Mouse (Mus musculus) CD4-positive, CD25-positive, alpha-beta regulatory T cell (primary cell): ENCODE measurements around the gene Ranbp10. TPM values are rescaled to one million over a fixed set of nuclear protein-coding genes. Genes with fewer than 3 reads are reported as not detected.

Experiments used
- polyA plus RNA-seq: library from polyadenylated mRNA; unstranded; fragments of 100-300 nt; shearing (Covaris generic); gene quantifications from one replicate; pipeline ENCODE4 v1.2.1, GENCODE M21; 2017

Ranbp10 gene
- 23.6 TPM for polyA plus RNA-seq

DNA sequence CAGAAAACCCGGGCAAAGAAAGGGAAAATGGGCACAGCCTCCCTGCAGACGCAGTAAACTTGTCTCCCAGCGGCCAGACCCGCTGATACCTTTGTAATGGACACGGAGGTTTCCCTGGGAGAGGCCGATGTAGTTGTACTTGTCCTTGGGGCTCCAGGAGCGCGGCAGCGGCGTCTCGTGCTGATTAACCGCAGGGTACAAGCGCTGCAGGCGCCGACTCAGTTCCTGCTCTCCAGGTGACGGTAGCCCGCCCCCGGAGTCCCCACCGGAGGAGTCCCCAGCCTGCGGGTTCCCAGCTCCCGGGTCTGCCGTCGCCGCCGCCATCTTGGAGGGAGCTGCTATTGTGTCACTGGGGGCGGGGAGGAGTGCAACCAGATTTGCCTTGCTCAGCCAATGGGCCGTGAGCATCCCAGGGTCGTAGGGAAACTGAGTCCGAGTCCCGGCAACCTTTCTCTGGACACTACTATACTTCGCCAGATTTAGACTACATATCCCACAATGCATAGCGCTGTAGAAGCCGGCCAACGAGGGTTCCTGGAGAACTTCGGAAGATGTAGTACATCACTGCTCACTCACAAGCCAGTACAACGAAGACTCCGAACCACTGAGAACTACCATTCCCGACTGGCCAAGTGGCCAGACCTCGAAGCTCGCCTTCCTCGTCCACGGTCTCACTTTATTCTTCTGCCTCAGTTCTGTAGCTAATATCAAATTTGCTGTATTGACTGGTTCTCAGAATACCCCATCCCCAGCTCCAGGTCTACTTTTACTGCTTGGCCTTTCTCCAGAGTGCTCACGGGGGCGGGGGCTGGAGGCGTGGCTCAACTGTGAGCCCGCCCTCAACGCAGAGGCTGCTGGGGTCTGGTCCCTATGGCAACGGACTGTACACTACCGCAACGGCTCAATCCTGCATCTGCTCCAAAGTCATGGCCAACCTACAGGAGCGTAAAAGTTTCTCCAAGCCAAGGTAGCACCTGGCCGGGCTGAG lies at the start of gene Ranbp10, which contains the start of gene Tsnaxip1:
TSS of gene Ranbp10 (minus strand) at position 490 of the 988 bp plus-strand sequence.
TSS of gene Tsnaxip1 (plus strand) at position 871 of the 988 bp plus-strand sequence.

DNA sequence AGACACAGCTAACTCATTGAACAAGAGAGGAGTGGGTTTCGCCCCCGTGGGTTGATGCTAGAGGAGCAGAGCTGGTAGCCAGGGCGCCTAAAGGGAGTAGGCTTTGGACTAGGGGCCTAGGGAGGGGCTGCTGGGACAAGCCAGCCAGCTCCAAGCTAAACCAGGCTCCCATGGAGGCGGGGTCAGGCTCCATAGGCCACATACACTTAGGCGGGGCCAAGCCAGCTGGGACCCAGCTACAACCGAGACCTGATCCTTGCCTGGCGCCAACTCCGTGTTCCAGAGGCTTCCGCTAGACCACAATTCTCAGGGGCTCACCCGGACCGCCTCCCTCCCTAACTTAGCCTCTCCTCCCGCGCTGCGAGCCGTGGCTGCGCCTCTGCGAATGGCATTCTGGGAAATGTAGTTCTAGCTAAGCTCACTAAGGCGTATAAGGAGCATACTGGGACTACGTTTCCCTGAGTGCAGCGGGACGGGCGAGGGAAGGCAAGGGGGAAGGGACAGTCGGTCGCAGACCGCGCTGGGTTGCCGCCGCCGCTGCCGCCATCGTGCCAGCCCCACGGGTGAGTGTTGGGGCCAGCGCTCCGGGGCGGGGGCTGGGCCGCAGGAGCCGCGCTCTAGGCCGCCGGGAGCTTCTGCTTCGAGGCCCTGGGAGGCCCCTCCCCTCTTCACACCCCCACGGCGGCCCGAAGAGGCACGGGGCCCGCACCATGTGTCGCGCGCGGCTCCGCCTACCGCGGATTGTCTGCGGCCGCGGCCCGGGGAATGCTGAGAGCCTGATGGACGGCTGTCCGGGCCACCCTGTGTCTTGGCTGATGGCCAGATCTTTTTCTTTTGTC lies 33.2 kb upstream of the Ranbp10 start, which contains the start of gene Nutf2:
TSS of gene Nutf2 (plus strand) at position 438 of the 839 bp plus-strand sequence.

DNA sequence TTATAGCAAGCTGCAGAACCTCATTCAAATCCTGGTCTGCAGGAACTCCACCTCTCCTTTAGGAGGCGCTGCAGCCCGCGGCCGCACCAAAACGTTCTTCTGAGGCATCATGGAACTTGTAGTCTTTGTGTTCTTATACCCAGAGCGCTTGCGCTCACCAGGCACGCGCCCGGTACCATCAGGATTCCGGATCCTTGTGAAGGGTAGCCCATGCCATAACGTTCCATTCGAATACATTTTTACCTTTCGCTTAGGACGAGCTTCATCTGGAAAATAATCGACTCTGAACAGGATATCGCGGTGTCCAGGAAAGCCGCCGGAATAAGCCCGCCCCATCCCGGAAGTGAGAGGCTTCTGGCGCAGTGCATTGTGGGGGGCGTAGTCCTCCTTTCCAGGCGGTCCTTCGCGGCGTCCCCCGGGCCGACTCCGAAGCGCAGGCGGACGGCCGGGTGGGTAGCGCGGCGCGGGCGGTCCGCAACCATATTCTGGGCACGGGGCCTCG lies 27.6 kb upstream of the Ranbp10 start, which contains the start of gene Thap11:
TSS of gene Thap11 (plus strand) at position 418 of the 502 bp plus-strand sequence.

DNA sequence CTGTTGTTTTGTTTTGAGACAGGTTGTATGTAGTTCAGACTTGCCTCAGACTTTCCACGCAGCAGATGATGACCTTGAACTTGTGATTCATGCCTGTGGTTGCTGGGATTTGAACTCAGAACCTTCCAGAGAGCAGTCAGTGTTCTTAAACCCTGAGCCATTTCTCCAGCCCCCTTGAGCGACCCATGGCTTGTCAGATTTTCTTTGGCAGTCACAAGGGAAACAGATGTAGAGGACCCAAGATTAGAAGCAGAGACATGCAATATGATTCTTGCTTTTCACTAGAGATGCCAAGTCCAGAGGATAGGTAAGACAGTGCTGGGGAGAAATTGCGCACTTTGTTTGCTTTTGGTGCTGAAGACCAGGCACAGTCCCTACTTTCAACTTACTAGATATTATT lies 26.0 kb upstream of the Ranbp10 start, which contains the start of gene Cenpt:
TSS of gene Cenpt (minus strand) at position 101 of the 400 bp plus-strand sequence.

DNA sequence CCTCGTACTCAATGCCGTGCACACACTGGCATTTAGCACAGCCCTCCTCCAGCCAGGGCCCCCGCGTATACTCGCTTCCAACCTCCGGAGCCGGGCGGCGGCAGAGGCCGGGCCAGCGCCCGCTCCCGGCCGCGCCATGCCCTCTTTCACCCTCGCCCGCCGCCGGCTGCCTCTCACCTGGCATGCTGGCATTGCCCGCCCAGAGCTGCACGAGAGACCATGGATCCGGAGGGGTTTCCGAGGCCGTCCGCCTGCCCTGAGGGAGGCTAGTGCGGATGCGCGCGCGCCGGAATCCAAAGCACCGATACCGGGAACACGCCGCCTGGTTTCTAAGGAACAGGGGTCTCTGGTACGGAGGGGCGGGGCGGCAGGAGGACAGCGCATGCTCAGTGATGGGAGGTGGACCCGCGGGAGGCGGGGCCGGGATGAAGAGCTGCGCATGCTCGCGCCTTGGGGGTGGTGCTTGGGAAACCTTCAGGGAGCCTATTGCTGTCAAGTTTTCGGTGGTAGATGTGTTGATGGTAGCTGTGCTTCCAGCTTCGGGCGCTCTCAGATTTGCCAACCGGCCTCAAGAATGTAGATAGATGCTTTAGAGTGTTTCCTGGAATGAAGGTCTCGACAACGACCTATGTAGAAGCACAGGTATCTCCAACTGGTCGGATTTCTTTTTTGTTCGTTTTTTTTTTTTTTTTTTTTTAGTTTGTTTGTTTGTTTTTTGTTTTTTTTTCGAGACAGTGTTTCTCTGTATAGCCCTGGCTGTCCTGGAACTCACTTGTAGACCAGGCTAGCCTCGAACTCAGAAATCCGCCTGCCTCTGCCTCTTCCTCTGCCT lies 68.7 kb downstream of the Ranbp10 start, which contains the start of gene Gfod2:
TSS of gene Gfod2 (minus strand) at position 388 of the 832 bp plus-strand sequence.

Other genes starting within 250 kb of the Ranbp10 start
- gene Ripor1, start 222.1 kb downstream of the Ranbp10 start, polyA plus RNA-seq = 25.5 TPM
- gene Ctcf, start 190.8 kb downstream of the Ranbp10 start, polyA plus RNA-seq = 206 TPM
- gene Agrp, start 190.0 kb downstream of the Ranbp10 start, polyA plus RNA-seq = 1.1 TPM
- gene Carmil2, start 141.1 kb downstream of the Ranbp10 start, polyA plus RNA-seq = 167 TPM
- gene Acd, start 126.2 kb downstream of the Ranbp10 start, polyA plus RNA-seq = 75.1 TPM
- gene Pard6a, start 126.2 kb downstream of the Ranbp10 start, polyA plus RNA-seq = 9.0 TPM
- gene 4933405L10Rik, start 119.7 kb downstream of the Ranbp10 start, polyA plus RNA-seq = not detected
- gene Enkd1, start 119.1 kb downstream of the Ranbp10 start, polyA plus RNA-seq = 2.1 TPM
- gene Gfod2, start 68.7 kb downstream of the Ranbp10 start, polyA plus RNA-seq = 5.2 TPM
- gene Tsnaxip1, start 381 bp upstream of the Ranbp10 start, polyA plus RNA-seq = 0.85 TPM
- 19.7 TPM for gene Cenpt, start 25.9 kb upstream of the Ranbp10 start, polyA plus RNA-seq
- 36.7 TPM for gene Thap11, start 27.8 kb upstream of the Ranbp10 start, polyA plus RNA-seq
- 12.7 TPM for gene Nutf2, start 33.2 kb upstream of the Ranbp10 start, polyA plus RNA-seq
- 80.7 TPM for gene Edc4, start 53.5 kb upstream of the Ranbp10 start, polyA plus RNA-seq
- 1.1 TPM for gene Nrn1l, start 66.2 kb upstream of the Ranbp10 start, polyA plus RNA-seq
- gene Pskh1, start 73.1 kb upstream of the Ranbp10 start, polyA plus RNA-seq = 28.6 TPM
- 2.1 TPM for gene Ctrl, start 106.5 kb upstream of the Ranbp10 start, polyA plus RNA-seq
- gene Psmb10, start 111.1 kb upstream of the Ranbp10 start, polyA plus RNA-seq = 402 TPM
- gene Lcat, start 116.0 kb upstream of the Ranbp10 start, polyA plus RNA-seq = 0.44 TPM
- 19.6 TPM for gene Slc12a4, start 138.7 kb upstream of the Ranbp10 start, polyA plus RNA-seq
- not detected for gene Dpep3, start 152.1 kb upstream of the Ranbp10 start, polyA plus RNA-seq
- 18.3 TPM for gene Dus2, start 164.0 kb upstream of the Ranbp10 start, polyA plus RNA-seq
- gene Dpep2nb, start 178.6 kb upstream of the Ranbp10 start, polyA plus RNA-seq = 0.49 TPM
- 15.7 TPM for gene Ddx28, start 184.5 kb upstream of the Ranbp10 start, polyA plus RNA-seq
- 139 TPM for gene Nfatc3, start 231.5 kb upstream of the Ranbp10 start, polyA plus RNA-seq